Mouse (Mus musculus) left cerebral cortex, adult 2 months (tissue): ENCODE measurements around the gene Fhad1. TPM values are rescaled to one million over a fixed set of nuclear protein-coding genes. Genes with fewer than 3 reads are reported as not detected.
A peak's percentile ranks its signal among the peaks of the same experiment; 100 is the strongest.

Source experiments
- DNase-seq, 2 experiments: peaks; one replicate each; pipeline ENCODE4 v3.0.0; 2021 to 2022; ENCODE audit warnings: low spot score in 2 of 2, mixed read lengths in 1 of 2; ENCODE audit errors: extremely low spot score in 1 of 2
- H3K27ac ChIP-seq: fragments of 200-600 bp; 2 replicates; pipeline ENCODE4 v1.8.1; 2022
- H3K4me3 ChIP-seq: fragments of 200-600 bp; 2 replicates; pipeline ENCODE4 v1.8.1; 2022
- CTCF ChIP-seq: fragments of 200-600 bp; IDR thresholded peaks from 2 replicates; pipeline ENCODE4 v1.8.1; 2022; ENCODE audit warnings: antibody characterized with exemption, mild to moderate bottlenecking, moderate library complexity
- intact Hi-C: fragments of 180-260 bp; cut with DNase I; formaldehyde crosslinking; loops from one replicate; pipeline ENCODE4 v1.15.1; 2025
- total RNA-seq, 2 experiments: library from RNA; stranded (reverse); gene quantifications; 2 replicates each; pipeline ENCODE4 v1.2.3; 2021

Fhad1 gene
- total RNA-seq, 2 experiments from 2014 or later: 9.0 to 9.2 TPM

GRCm38 (mm10) chr4:141863726-141864280, 151.1 kb downstream of the Fhad1 start:
- TF ChIP-seq CTCF: no peak
- H3K27ac ChIP-seq: peak overlapping the region; percentile 62; the same call in 1 of the 2 replicates
- H3K4me3 ChIP-seq: no peak overlapping the region
- DNase-seq: no peak
- intact Hi-C loops: no loop called here

- no peak for TF ChIP-seq CTCF
- H3K4me3 ChIP-seq: no peak overlapping the region
- DNase-seq: no peak
- intact Hi-C loops: no loop called here
- H3K27ac ChIP-seq: peak overlapping the region; percentile 64; the same call in 1 of the 2 replicates
Measured at GRCm38 (mm10) chr4:141862867-141863266, 152.0 kb downstream of the Fhad1 start.

- DNase-seq: no peak
- TF ChIP-seq CTCF: no peak
- H3K27ac ChIP-seq: peak overlapping the region; percentile 53; the same call in 1 of the 2 replicates
- H3K4me3 ChIP-seq: no peak overlapping the region
- intact Hi-C loops: no loop called here
Measured at GRCm38 (mm10) chr4:141861591-141862295, 153.1 kb downstream of the Fhad1 start.

GRCm38 (mm10) chr4:141860246-141860841, 154.5 kb downstream of the Fhad1 start:
- no peak for DNase-seq
- peak overlapping the region; percentile 38 for H3K27ac ChIP-seq
- intact Hi-C loops: no loop called here
- no peak overlapping the region for H3K4me3 ChIP-seq
- no peak for TF ChIP-seq CTCF

GRCm38 (mm10) chr4:141859351-141859750, 155.5 kb downstream of the Fhad1 start:
- intact Hi-C loops: no loop called here
- Histone ChIP-seq H3K4me3 (no peak overlapping the region), H3K27ac (no peak overlapping the region; the same call in 1 of the 2 replicates)
- DNase-seq: no peak
- TF ChIP-seq CTCF: no peak

GRCm38 (mm10) chr4:141858501-141858900, 156.4 kb downstream of the Fhad1 start:
- intact Hi-C loops: no loop called here
- no peak for DNase-seq
- peak overlapping the region; percentile 73 for H3K27ac ChIP-seq
- H3K4me3 ChIP-seq: no peak overlapping the region
- TF ChIP-seq CTCF: no peak

GRCm38 (mm10) chr4:141857422-141857930, 157.4 kb downstream of the Fhad1 start:
- peak; percentile 84 to 91 for DNase-seq
- peak overlapping the region; percentile 73; the same call in 1 of the 2 replicates for H3K27ac ChIP-seq
- H3K4me3 ChIP-seq: no peak overlapping the region
- TF ChIP-seq CTCF: peak; percentile 98
- intact Hi-C loops: loop anchor here (1.0 kb wide), 1 partner anchor 101 kb away; no protein-coding TSS in a partner anchor

GRCm38 (mm10) chr4:141853437-141853836, 161.4 kb downstream of the Fhad1 start:
- peak; percentile 74 for TF ChIP-seq CTCF
- Histone ChIP-seq H3K27ac (no peak overlapping the region), H3K4me3 (no peak overlapping the region)
- DNase-seq: peak in 1 of 2 experiments; percentile 70
- intact Hi-C loops: loop anchor here (2.0 kb wide), 3 partner anchors 43 to 469 kb away; partner anchors contain the start of gene Tmem82

GRCm38 (mm10) chr4:141845999-141846398, 168.9 kb downstream of the Fhad1 start, which contains the start of gene Ctrc:
Gene Ctrc, minus strand, starts transcription at chr4:141846359.
- no peak within 1 kb of the TSS for H3K27ac ChIP-seq
- no peak for DNase-seq
- intact Hi-C loops: no loop called here
- no peak within 1 kb of the TSS for H3K4me3 ChIP-seq
- no peak for TF ChIP-seq CTCF

Other genes with a start within 250 kb of the Fhad1 start
- gene Dnajc16, start 224.2 kb downstream of the Fhad1 start, total RNA-seq: 10 to 100 TPM; 43.4 to 43.7 TPM
- 10 to 100 TPM; 22.1 to 22.4 TPM for gene Casp9, start 221.5 kb downstream of the Fhad1 start, total RNA-seq
- not detected for gene Cela2a, start 188.9 kb downstream of the Fhad1 start, total RNA-seq
- not detected for gene Ctrc, start 168.7 kb downstream of the Fhad1 start, total RNA-seq
- gene Efhd2, start 140.2 kb downstream of the Fhad1 start, total RNA-seq: 100 to 1,000 TPM; 271 to 279 TPM
- gene Tmem51, start 69.2 kb upstream of the Fhad1 start, total RNA-seq: 1 to 10 TPM; 4.9 to 5.6 TPM
- gene Kazn, start 224.3 kb upstream of the Fhad1 start, total RNA-seq: 10 to 100 TPM; 82.9 to 90.9 TPM